Mouse (Mus musculus) olfactory bulb, adult 2 months (tissue): ENCODE data around the gene Pck2.

Experiments
- CTCF ChIP-seq: fragments of 200-500 bp; IDR thresholded peaks from 2 replicates; pipeline ENCODE4 v1.5.1; 2012; ENCODE audit warnings: low read depth, mild to moderate bottlenecking, low read length, moderate library complexity; ENCODE audit not compliant: insufficient read depth
- POLR2A ChIP-seq: fragments of 200-500 bp; IDR thresholded peaks from 2 replicates; pipeline ENCODE4 v1.6.1; 2012; ENCODE audit warnings: mild to moderate bottlenecking, low read depth, low read length, moderate library complexity; ENCODE audit not compliant: insufficient read depth

- TF ChIP-seq POLR2A (no peak), CTCF (no peak)
Observed at GRCm38 (mm10) chr14:55524062-55524461, 16.0 kb upstream of the Pck2 start.
